Mouse (Mus musculus): Measurements from ENCODE around the gene Tbx21. TPM values are rescaled to one million over a fixed set of nuclear protein-coding genes. Genes with fewer than 3 reads are reported as not detected.

The Tbx21 gene
- polyA plus RNA-seq (2011; ENCODE audit: insufficient read depth, insufficient read length, low read depth, missing spikeins) = 0.24 TPM in 1 of 2 replicates, not detected in the other

GRCm38 (mm10) chr11:97114671-97115601 is at the start of gene Tbx21:
Gene Tbx21, minus strand, starts transcription at chr11:97115331.
- H3K9me3 ChIP-seq (replicated peaks; ENCODE audit: control insufficient read depth, insufficient read depth, low read length, poor library complexity, severe bottlenecking) = no peaks in the 10 kb centered on the region
- no peak within 1 kb of the TSS for H3K27ac ChIP-seq (ENCODE audit: insufficient read depth, low read length)
- H3K4me1 ChIP-seq (ENCODE audit: control insufficient read depth, insufficient read depth, low read length) = no peaks in the 10 kb centered on the region
- TF ChIP-seq POLR2A (IDR thresholded peaks at IDR 0.05; ENCODE audit: insufficient read depth, low read length) (no peak), CTCF (IDR thresholded peaks at IDR 0.05; ENCODE audit: low read depth, low read length) (no peak), EP300 (IDR thresholded peaks at IDR 0.05; ENCODE audit: insufficient read depth, low read depth, low read length) (no peak)
- no peaks in the 10 kb centered on the region for H3K36me3 ChIP-seq (ENCODE audit: control insufficient read depth, insufficient read depth, low read length, poor library complexity, severe bottlenecking)
- H3K27me3 ChIP-seq (ENCODE audit: control insufficient read depth, insufficient read depth, low read length, poor library complexity, severe bottlenecking) = peaks cover 17% of the 10 kb centered on the region
- peak within 1 kb of the TSS; percentile 71 for H3K4me3 ChIP-seq (ENCODE audit: low read depth, low read length)
- H3K9ac ChIP-seq (ENCODE audit: low read depth, poor library complexity, severe bottlenecking) = peak within 1 kb of the TSS; percentile 64

DNA sequence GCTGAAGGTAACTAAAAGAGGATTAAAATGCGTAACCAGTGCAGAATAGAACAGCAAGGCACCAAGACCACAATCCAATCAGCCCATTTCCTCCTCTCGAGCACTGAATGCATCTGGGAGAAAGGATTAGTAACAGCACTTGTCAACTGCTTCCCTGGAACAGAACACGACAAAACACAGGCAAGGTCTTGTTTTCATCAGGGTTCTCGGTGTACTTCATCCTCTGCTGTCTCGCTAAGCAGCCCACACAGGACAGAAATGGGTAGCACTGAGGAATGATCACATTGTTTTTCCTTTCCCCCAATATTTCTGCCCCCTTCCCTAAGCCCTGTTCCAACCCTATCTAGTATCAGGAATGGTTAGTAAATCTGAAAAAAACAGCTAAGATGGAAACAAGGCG is 45.2 kb upstream of the Tbx21 start:
- H3K27ac ChIP-seq (ENCODE audit: insufficient read depth, low read length) = no peak overlapping the region
- H3K4me1 ChIP-seq (ENCODE audit: control insufficient read depth, insufficient read depth, low read length) = no peaks in the 10 kb centered on the region
- no peak overlapping the region for H3K4me3 ChIP-seq (ENCODE audit: low read depth, low read length)
- no peak for TF ChIP-seq POLR2A (IDR thresholded peaks at IDR 0.05; ENCODE audit: insufficient read depth, low read length)
- H3K9ac ChIP-seq (ENCODE audit: low read depth, poor library complexity, severe bottlenecking) = no peak overlapping the region
- no peaks in the 10 kb centered on the region for H3K27me3 ChIP-seq (ENCODE audit: control insufficient read depth, insufficient read depth, low read length, poor library complexity, severe bottlenecking)
- H3K36me3 ChIP-seq (ENCODE audit: control insufficient read depth, insufficient read depth, low read length, poor library complexity, severe bottlenecking) = peaks cover 74% of the 10 kb centered on the region
- H3K9me3 ChIP-seq (replicated peaks; ENCODE audit: control insufficient read depth, insufficient read depth, low read length, poor library complexity, severe bottlenecking) = no peaks in the 10 kb centered on the region

DNA sequence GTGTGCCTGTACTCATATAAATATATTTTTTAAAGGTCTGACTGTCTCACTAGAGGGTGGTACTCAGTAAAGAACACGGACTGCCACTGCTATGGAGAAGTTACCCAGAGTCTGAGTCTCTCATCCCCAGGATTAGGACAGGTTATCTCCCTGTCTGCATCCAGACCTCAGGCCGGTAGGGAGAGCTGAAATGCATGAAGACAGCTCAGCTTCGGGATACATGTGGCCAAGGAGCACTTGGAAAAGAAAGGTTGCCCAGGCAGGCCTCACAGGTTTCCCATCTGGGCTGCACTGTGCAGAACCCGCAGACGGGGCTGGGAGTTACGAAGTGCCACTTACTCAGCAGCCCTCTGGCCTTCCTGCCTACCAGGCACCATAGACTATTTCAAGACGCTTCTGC is 41.9 kb upstream of the Tbx21 start:
- H3K27me3 ChIP-seq (ENCODE audit: control insufficient read depth, insufficient read depth, low read length, poor library complexity, severe bottlenecking) = no peaks in the 10 kb centered on the region
- no peak overlapping the region for H3K27ac ChIP-seq (ENCODE audit: insufficient read depth, low read length)
- no peak overlapping the region for H3K4me3 ChIP-seq (ENCODE audit: low read depth, low read length)
- H3K36me3 ChIP-seq (ENCODE audit: control insufficient read depth, insufficient read depth, low read length, poor library complexity, severe bottlenecking) = peaks cover 43% of the 10 kb centered on the region
- H3K9ac ChIP-seq (ENCODE audit: low read depth, poor library complexity, severe bottlenecking) = no peak overlapping the region
- no peaks in the 10 kb centered on the region for H3K9me3 ChIP-seq (replicated peaks; ENCODE audit: control insufficient read depth, insufficient read depth, low read length, poor library complexity, severe bottlenecking)
- H3K4me1 ChIP-seq (ENCODE audit: control insufficient read depth, insufficient read depth, low read length) = no peaks in the 10 kb centered on the region
- TF ChIP-seq POLR2A (IDR thresholded peaks at IDR 0.05; ENCODE audit: insufficient read depth, low read length) (no peak), CTCF (IDR thresholded peaks at IDR 0.05; ENCODE audit: low read depth, low read length) (no peak), EP300 (IDR thresholded peaks at IDR 0.05; ENCODE audit: insufficient read depth, low read depth, low read length) (no peak)

DNA sequence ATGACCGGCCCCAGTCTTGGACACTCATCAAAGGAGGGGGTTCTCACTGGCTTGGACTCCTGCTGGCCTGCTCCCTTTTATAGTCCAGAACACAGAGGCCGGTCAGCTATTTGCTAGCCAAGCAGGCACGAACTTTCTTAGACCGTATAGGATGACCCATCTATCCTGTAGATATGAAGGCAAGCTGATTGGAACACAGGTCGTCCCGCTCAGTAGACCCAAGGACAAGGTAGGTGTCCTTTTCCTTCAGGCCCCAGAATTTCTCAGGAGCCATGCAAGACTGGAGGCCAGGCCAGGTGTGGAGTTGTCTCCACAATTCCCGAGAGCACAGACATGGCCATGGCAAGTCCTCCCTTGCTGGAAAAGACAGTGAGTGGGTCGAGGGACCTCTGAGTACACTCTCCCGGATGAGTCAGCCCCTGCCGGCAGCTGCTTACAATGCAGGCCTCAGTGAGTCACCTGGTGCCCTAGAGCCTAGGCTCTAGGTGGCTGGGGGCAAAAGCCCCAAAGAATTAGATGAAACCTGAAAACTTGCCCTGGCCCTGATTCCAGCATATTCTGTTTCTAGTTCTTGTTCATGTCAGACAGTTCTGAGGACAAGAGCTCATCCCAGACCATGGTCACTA is 37.6 kb upstream of the Tbx21 start:
- Histone ChIP-seq H3K27ac (ENCODE audit: insufficient read depth, low read length) (no peak overlapping the region), H3K4me1 (ENCODE audit: control insufficient read depth, insufficient read depth, low read length) (no peaks in the 10 kb centered on the region), H3K9ac (ENCODE audit: low read depth, poor library complexity, severe bottlenecking) (no peak overlapping the region), H3K9me3 (replicated peaks; ENCODE audit: control insufficient read depth, insufficient read depth, low read length, poor library complexity, severe bottlenecking) (no peaks in the 10 kb centered on the region), H3K27me3 (ENCODE audit: control insufficient read depth, insufficient read depth, low read length, poor library complexity, severe bottlenecking) (no peaks in the 10 kb centered on the region), H3K4me3 (ENCODE audit: low read depth, low read length) (no peak overlapping the region), H3K36me3 (ENCODE audit: control insufficient read depth, insufficient read depth, low read length, poor library complexity, severe bottlenecking) (peaks cover 3% of the 10 kb centered on the region)
- TF ChIP-seq EP300 (IDR thresholded peaks at IDR 0.05; ENCODE audit: insufficient read depth, low read depth, low read length) (no peak), CTCF (IDR thresholded peaks at IDR 0.05; ENCODE audit: low read depth, low read length) (no peak), POLR2A (IDR thresholded peaks at IDR 0.05; ENCODE audit: insufficient read depth, low read length) (no peak)

DNA sequence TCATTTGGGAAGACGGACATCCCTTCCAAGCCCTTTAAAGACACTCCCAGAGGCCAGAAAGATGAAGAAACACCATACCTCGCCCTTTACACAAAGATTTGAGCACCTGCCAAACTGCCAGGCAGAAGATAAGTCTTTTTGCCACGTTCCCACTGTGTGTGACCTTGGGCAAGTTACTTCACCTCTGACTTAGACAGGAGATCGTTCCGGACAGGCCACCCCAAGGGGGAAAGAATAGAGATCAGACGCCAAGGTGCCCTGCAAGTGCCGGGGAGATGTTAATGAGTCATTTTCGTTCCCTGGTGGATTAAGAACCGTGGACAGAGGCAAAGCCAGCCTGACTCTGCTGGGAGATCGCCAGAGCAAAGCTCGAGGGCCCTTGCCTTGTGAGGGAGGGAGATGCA is 36.9 kb upstream of the Tbx21 start:
- H3K27me3 ChIP-seq (ENCODE audit: control insufficient read depth, insufficient read depth, low read length, poor library complexity, severe bottlenecking) = no peaks in the 10 kb centered on the region
- no peaks in the 10 kb centered on the region for H3K4me1 ChIP-seq (ENCODE audit: control insufficient read depth, insufficient read depth, low read length)
- H3K9me3 ChIP-seq (replicated peaks; ENCODE audit: control insufficient read depth, insufficient read depth, low read length, poor library complexity, severe bottlenecking) = no peaks in the 10 kb centered on the region
- TF ChIP-seq CTCF (IDR thresholded peaks at IDR 0.05; ENCODE audit: low read depth, low read length) = no peak
- TF ChIP-seq POLR2A (IDR thresholded peaks at IDR 0.05; ENCODE audit: insufficient read depth, low read length) = no peak
- TF ChIP-seq EP300 (IDR thresholded peaks at IDR 0.05; ENCODE audit: insufficient read depth, low read depth, low read length) = no peak
- no peak overlapping the region for H3K9ac ChIP-seq (ENCODE audit: low read depth, poor library complexity, severe bottlenecking)
- no peak overlapping the region for H3K27ac ChIP-seq (ENCODE audit: insufficient read depth, low read length)
- no peak overlapping the region for H3K4me3 ChIP-seq (ENCODE audit: low read depth, low read length)
- H3K36me3 ChIP-seq (ENCODE audit: control insufficient read depth, insufficient read depth, low read length, poor library complexity, severe bottlenecking) = no peaks in the 10 kb centered on the region

GRCm38 (mm10) chr11:97151343-97151801 is 36.2 kb upstream of the Tbx21 start, which contains the start of gene Tbkbp1:
Gene Tbkbp1, minus strand, starts transcription at chr11:97151495.
- Histone ChIP-seq H3K9ac (ENCODE audit: low read depth, poor library complexity, severe bottlenecking) (peak within 1 kb of the TSS; percentile 91), H3K9me3 (replicated peaks; ENCODE audit: control insufficient read depth, insufficient read depth, low read length, poor library complexity, severe bottlenecking) (no peaks in the 10 kb centered on the region), H3K4me3 (ENCODE audit: low read depth, low read length) (peak within 1 kb of the TSS; percentile 66), H3K36me3 (ENCODE audit: control insufficient read depth, insufficient read depth, low read length, poor library complexity, severe bottlenecking) (no peaks in the 10 kb centered on the region), H3K27ac (ENCODE audit: insufficient read depth, low read length) (no peak within 1 kb of the TSS), H3K4me1 (ENCODE audit: control insufficient read depth, insufficient read depth, low read length) (no peaks in the 10 kb centered on the region), H3K27me3 (ENCODE audit: control insufficient read depth, insufficient read depth, low read length, poor library complexity, severe bottlenecking) (no peaks in the 10 kb centered on the region)
- TF ChIP-seq EP300 (IDR thresholded peaks at IDR 0.05; ENCODE audit: insufficient read depth, low read depth, low read length) = no peak
- no peak for TF ChIP-seq POLR2A (IDR thresholded peaks at IDR 0.05; ENCODE audit: insufficient read depth, low read length)
- no peak for TF ChIP-seq CTCF (IDR thresholded peaks at IDR 0.05; ENCODE audit: low read depth, low read length)
